Mouse (Mus musculus) hindbrain, embryonic 14.5 days (tissue): ENCODE data around the gene Ikzf3. TPM values are rescaled to one million over a fixed set of nuclear protein-coding genes. Genes with fewer than 3 reads are reported as not detected.
A peak's percentile ranks its signal among the peaks of the same experiment; 100 is the strongest.

Experiments
- ATAC-seq: fragments of 200-750 bp; cut with Nextera tagmentation; 2 replicates; pipeline ENCODE4 v1.8.0; 2017; ENCODE audit warnings: moderate number of reproducible peaks, mild to moderate bottlenecking, moderate TSS enrichment, moderate library complexity; ENCODE audit not compliant: low FRiP score
- DNase-seq: peaks from one replicate; pipeline ENCODE4 v3.0.0-alpha.2; 2015; ENCODE audit warnings: low spot score
- H3K27ac ChIP-seq: fragments of 300-500 bp; sonication (generic); 2 replicates; pipeline ENCODE4 v1.5.1; 2014; ENCODE audit warnings: mild to moderate bottlenecking, moderate library complexity
- H3K27me3 ChIP-seq: fragments of 300-500 bp; sonication (generic); 2 replicates; pipeline ENCODE4 v1.6.1; 2014; ENCODE audit warnings: mild to moderate bottlenecking, low read length, mixed read lengths; ENCODE audit not compliant: control insufficient read depth, insufficient read depth
- H3K36me3 ChIP-seq: fragments of 300-500 bp; sonication (generic); replicated peaks from 2 replicates; pipeline ENCODE4 v1.6.1; 2014; ENCODE audit not compliant: control insufficient read depth, insufficient read depth
- H3K4me1 ChIP-seq: fragments of 300-500 bp; sonication (generic); replicated peaks from 2 replicates; pipeline ENCODE4 v1.6.1; 2014; ENCODE audit warnings: antibody characterized with exemption, low read length, mixed read lengths; ENCODE audit not compliant: control insufficient read depth, insufficient read depth
- H3K4me2 ChIP-seq: fragments of 300-500 bp; sonication (generic); replicated peaks from 2 replicates; pipeline ENCODE4 v1.6.1; 2014; ENCODE audit warnings: mild to moderate bottlenecking, moderate library complexity
- H3K4me3 ChIP-seq: fragments of 300-500 bp; sonication (generic); replicated peaks from 2 replicates; pipeline ENCODE4 v1.5.1; 2014; ENCODE audit warnings: mild to moderate bottlenecking, low read length
- H3K9ac ChIP-seq: fragments of 300-500 bp; sonication (generic); 2 replicates; pipeline ENCODE4 v1.6.1; 2014
- H3K9me3 ChIP-seq: fragments of 300-500 bp; sonication (generic); 2 replicates; pipeline ENCODE4 v1.6.1; 2016; ENCODE audit warnings: low read length; ENCODE audit not compliant: control insufficient read depth
- WGBS: fragments of 180-500 bp; shearing (Covaris S2); extraction: QIAGEN DNeasy Blood & Tissue Kit; methylation state at CpG from one replicate; pipeline ENCODE4 v1.1.7; 2014; 5-methylcytosine and 5-hydroxymethylcytosine counted together
- polyA plus RNA-seq: library from polyadenylated mRNA; unstranded; fragments of >200 nt; fragmentation: Nextera tagmentation; extraction: Ambion mirVana; gene quantifications from 2 replicates; pipeline ENCODE4 v1.2.1, GENCODE M21; 2014

Gene Ikzf3
- polyA plus RNA-seq, 1 experiment from 2014 or later, result 0.24 TPM

DNA sequence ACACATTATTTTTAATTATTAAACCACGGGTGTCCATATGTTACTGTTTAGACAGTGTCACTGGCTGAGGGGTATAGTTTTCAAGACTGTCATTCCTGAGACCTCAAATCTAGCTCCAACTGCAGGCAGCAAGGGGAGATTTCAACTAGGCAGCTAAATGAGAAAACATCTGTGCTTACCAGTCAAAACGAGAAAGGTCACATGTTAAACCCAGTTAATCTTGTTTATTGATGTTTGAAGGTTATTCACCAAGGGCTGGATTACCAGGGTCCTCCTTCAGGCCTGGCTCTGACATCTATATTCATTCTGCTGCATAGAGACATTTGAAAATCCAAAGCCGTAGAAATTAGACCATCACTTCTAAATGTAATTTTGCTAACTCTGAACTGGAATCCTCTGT is 40.9 kb downstream of the Ikzf3 start:
- H3K36me3 ChIP-seq, result no peaks in the 10 kb centered on the region
- 72% methylated on average over 3 of the region's 3 CpGs for WGBS

GRCm38 (mm10) chr11:98497388-98498288 is 48.2 kb downstream of the Ikzf3 start:
- H3K27ac ChIP-seq, result peak overlapping the region; percentile 84
- no peak overlapping the region for H3K4me2 ChIP-seq
- no peak for ATAC-seq

More for the DNA sequence above, 40.9 kb downstream of the Ikzf3 start:
- H3K4me3 ChIP-seq, result no peak overlapping the region
- H3K9ac ChIP-seq, result no peak overlapping the region
- H3K4me2 ChIP-seq, result no peak overlapping the region
- H3K27ac ChIP-seq, result no peak overlapping the region
- ATAC-seq (no peak), DNase-seq (no peak)
- H3K27me3 ChIP-seq, result no peaks in the 10 kb centered on the region; the same call in 1 of the 2 replicates
- no peaks in the 10 kb centered on the region for H3K9me3 ChIP-seq
- no peaks in the 10 kb centered on the region for H3K4me1 ChIP-seq

GRCm38 (mm10) chr11:98495176-98495719 is 50.6 kb downstream of the Ikzf3 start:
- no peak overlapping the region for H3K4me3 ChIP-seq
- WGBS, result 95% methylated on average over 5 of the region's 5 CpGs

More at GRCm38 (mm10) chr11:98497388-98498288, 48.2 kb downstream of the Ikzf3 start:
- DNase-seq, result peak; percentile 60
- Histone ChIP-seq H3K4me1 (peaks cover 6% of the 10 kb centered on the region; the same call in 1 of the 2 replicates), H3K27me3 (no peaks in the 10 kb centered on the region), H3K9ac (no peak overlapping the region), H3K9me3 (no peaks in the 10 kb centered on the region), H3K36me3 (no peaks in the 10 kb centered on the region), H3K4me3 (no peak overlapping the region)
- 43% methylated on average over 22 of the region's 22 CpGs for WGBS

DNA sequence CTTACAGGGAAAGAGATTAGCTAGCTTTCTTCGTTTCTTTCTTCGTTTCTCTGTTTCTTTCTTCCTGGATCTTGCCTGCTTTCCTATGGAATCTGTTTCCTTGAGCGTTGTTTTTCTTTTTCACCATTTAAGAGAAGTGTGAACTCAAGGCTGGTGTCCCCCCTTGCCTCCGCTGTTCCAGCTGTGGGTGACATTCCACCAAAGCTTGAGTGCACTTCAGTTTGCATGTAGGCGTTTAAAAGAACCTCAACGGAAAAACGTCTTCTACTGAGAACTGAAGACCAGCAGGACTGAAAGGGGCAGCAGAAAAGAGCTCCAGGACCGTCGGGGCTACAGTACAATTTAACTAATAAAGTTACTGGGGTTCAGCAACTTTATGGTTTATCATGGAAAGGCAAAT is 52.4 kb downstream of the Ikzf3 start:
- DNase-seq, result no peak

More at GRCm38 (mm10) chr11:98495176-98495719, 50.6 kb downstream of the Ikzf3 start:
- Histone ChIP-seq H3K27ac (no peak overlapping the region), H3K9me3 (no peaks in the 10 kb centered on the region), H3K36me3 (no peaks in the 10 kb centered on the region), H3K4me1 (peaks cover 6% of the 10 kb centered on the region; the same call in 1 of the 2 replicates), H3K27me3 (no peaks in the 10 kb centered on the region), H3K9ac (no peak overlapping the region), H3K4me2 (no peak overlapping the region)
- DNase-seq, result no peak
- no peak for ATAC-seq

DNA sequence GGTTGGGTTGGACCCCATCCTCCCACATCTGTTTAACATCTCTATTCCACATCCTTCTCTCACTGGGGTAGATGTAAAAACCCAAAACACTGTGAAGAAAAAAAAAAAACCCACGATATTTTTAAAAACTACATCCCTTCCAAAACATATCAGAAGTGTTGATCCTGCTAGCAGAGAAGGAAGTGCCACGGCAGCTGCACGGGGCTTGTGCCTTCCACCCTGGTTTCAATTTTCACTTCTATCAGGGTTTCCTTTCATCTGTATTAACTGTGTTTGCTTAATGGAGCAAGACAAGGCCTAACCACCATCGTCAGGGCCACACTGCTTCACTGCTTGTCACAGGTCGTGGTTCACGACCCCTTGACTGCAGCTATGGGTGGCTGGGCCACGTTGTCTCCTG is 52.9 kb downstream of the Ikzf3 start:
- Histone ChIP-seq H3K27ac (no peak overlapping the region), H3K9ac (no peak overlapping the region), H3K27me3 (no peaks in the 10 kb centered on the region), H3K4me3 (no peak overlapping the region), H3K4me1 (peaks cover 12% of the 10 kb centered on the region; the same call in 1 of the 2 replicates), H3K36me3 (no peaks in the 10 kb centered on the region), H3K4me2 (no peak overlapping the region), H3K9me3 (no peaks in the 10 kb centered on the region)
- no peak for ATAC-seq
- no peak for DNase-seq
- WGBS, result 18% methylated on average over 7 of the region's 7 CpGs

More for the DNA sequence above, 52.4 kb downstream of the Ikzf3 start:
- ATAC-seq, result no peak
- WGBS, result 57% methylated on average over 9 of the region's 9 CpGs
- Histone ChIP-seq H3K36me3 (no peaks in the 10 kb centered on the region), H3K4me2 (no peak overlapping the region), H3K4me1 (peaks cover 12% of the 10 kb centered on the region; the same call in 1 of the 2 replicates), H3K4me3 (no peak overlapping the region), H3K9me3 (no peaks in the 10 kb centered on the region), H3K9ac (no peak overlapping the region), H3K27ac (no peak overlapping the region), H3K27me3 (no peaks in the 10 kb centered on the region)

- WGBS, result 89% methylated on average over 7 of the region's 7 CpGs
- no peak for ATAC-seq
- Histone ChIP-seq H3K27me3 (no peaks in the 10 kb centered on the region), H3K36me3 (no peaks in the 10 kb centered on the region), H3K4me1 (peaks cover 5% of the 10 kb centered on the region; the same call in 1 of the 2 replicates), H3K4me3 (no peak overlapping the region), H3K9me3 (no peaks in the 10 kb centered on the region), H3K9ac (no peak overlapping the region), H3K27ac (no peak overlapping the region), H3K4me2 (no peak overlapping the region)
- DNase-seq, result no peak
These were observed 54.3 kb downstream of the Ikzf3 start for GRCm38 (mm10) chr11:98491571-98491970.

GRCm38 (mm10) chr11:98488540-98489234 is 57.1 kb downstream of the Ikzf3 start:
- Histone ChIP-seq H3K4me2 (no peak overlapping the region), H3K27me3 (no peaks in the 10 kb centered on the region), H3K36me3 (no peaks in the 10 kb centered on the region), H3K9ac (no peak overlapping the region), H3K9me3 (no peaks in the 10 kb centered on the region), H3K27ac (no peak overlapping the region; the same call in 1 of the 2 replicates), H3K4me1 (peaks cover 5% of the 10 kb centered on the region; the same call in 1 of the 2 replicates), H3K4me3 (no peak overlapping the region)
- ATAC-seq (no peak), DNase-seq (no peak)
- WGBS, result 69% methylated on average over 20 of the region's 20 CpGs

DNA sequence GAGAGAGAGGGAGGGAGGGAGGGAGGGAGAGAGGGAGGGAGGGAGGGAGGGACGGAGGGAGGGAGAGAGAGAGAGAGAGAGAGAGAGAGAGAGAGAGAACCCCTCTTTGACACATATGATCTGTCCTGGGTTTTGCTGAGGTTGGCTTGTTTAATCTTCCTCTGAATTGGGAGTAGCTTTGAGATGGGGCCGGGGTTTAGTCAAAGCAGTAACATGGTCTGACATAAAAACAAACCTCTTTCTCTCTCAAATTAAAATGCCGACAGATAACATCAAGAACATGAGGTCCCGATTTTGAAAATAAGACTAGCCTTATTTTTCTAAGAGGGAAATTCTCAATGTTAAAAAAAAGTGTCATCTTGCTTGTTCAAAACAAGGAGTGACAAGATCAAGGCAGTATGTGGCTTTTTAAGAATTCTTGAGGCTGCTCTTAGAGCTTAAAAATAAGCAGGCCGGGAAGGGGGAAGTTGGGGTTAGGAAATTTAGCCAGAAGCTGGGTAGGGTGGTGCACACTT is 58.2 kb downstream of the Ikzf3 start:
- Histone ChIP-seq H3K4me2 (no peak overlapping the region), H3K27ac (no peak overlapping the region; the same call in 1 of the 2 replicates), H3K36me3 (no peaks in the 10 kb centered on the region), H3K9me3 (no peaks in the 10 kb centered on the region), H3K4me1 (peaks cover 5% of the 10 kb centered on the region; the same call in 1 of the 2 replicates), H3K9ac (no peak overlapping the region), H3K4me3 (no peak overlapping the region), H3K27me3 (no peaks in the 10 kb centered on the region)
- no peak for DNase-seq
- no peak for ATAC-seq
- WGBS, result 80% methylated on average over 5 of the region's 5 CpGs

DNA sequence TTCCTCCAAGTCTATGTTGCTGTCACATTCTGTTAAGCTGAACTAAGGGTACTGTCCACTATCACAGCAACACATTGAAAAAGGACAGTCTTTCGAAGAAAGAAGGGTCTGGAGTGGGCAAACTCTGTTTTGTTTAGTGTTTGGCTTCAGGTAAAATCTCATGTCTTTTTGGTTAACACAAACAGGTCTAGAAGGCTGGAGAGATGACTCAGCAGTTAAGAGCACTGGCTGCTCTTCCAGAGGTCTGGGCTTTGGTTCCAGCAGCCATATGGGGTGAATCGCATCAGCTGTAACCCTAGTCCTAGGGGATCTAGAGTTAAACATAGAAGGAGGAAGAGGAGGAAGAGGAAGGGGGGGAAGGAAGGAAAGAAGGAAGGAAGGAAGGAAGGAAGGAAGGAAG is 60.1 kb downstream of the Ikzf3 start:
- ATAC-seq, result no peak
- 87% methylated on average over 2 of the region's 2 CpGs for WGBS
- H3K4me3 ChIP-seq, result no peak overlapping the region

More for the DNA sequence above, 60.1 kb downstream of the Ikzf3 start:
- DNase-seq, result no peak
- Histone ChIP-seq H3K27me3 (no peaks in the 10 kb centered on the region), H3K4me2 (no peak overlapping the region), H3K27ac (no peak overlapping the region), H3K9me3 (no peaks in the 10 kb centered on the region), H3K4me1 (peaks cover 5% of the 10 kb centered on the region; the same call in 1 of the 2 replicates), H3K9ac (no peak overlapping the region), H3K36me3 (no peaks in the 10 kb centered on the region)
